Mouse (Mus musculus): ENCODE data around the gene Ubap2l.

- TF ChIP-seq CTCF (IDR thresholded peaks at IDR 0.05; ENCODE audit: borderline replicate concordance, control insufficient read depth, extremely low read depth, insufficient read depth, low read length, poor library complexity) = no peak
- no peak for TF ChIP-seq POLR2A (IDR thresholded peaks at IDR 0.05; ENCODE audit: control insufficient read depth, extremely low read depth, insufficient read depth, low read length, poor library complexity)
Observed at GRCm38 (mm10) chr3:89956177-89956971, 96.1 kb downstream of the Ubap2l start.
